ENCODE assay signal across 20 mouse cellular contexts in genomic region chr6:65850221-65850620, GRCm38 (mm10).
DNase-seq lines count a peak whose midpoint lies in the region; ATAC-seq and TF ChIP-seq lines count a peak whose summit lies in the region.
"Had no signal": no experiment of that assay in that cellular context is flagged by ENCODE, and none has a peak within 500 bp of the region (broad histone marks: within the 10 kb centered on the region; RNA-seq: fewer than 3 reads in every experiment).

No protein-coding gene starts in this region.

- no peak overlapping the region for H3K4me2 ChIP-seq in hindbrain, postnatal 0 days (ENCODE audit: low read depth, low read length)
- no peak overlapping the region for H3K4me2 ChIP-seq in midbrain, embryonic 11.5 days
- H3K4me2 ChIP-seq in midbrain, embryonic 13.5 days (replicated peaks), result no peak overlapping the region
- H3K4me2 ChIP-seq: embryonic facial prominence, embryonic 13.5 days; forebrain, embryonic 13.5 days; hindbrain, embryonic 13.5 days had no signal

- ATAC-seq in hindbrain, postnatal 0 days, result no peak
- ATAC-seq in midbrain, embryonic 11.5 days (ENCODE audit: low FRiP score), result no peak
- no peak for ATAC-seq in midbrain, embryonic 13.5 days
- ATAC-seq: forebrain, embryonic 13.5 days had no signal

- WGBS in hindbrain, postnatal 0 days, result 76% methylated on average over 3 of the region's 3 CpGs
- WGBS in hindbrain, embryonic 10.5 days, result 86% methylated on average over 3 of the region's 3 CpGs
- WGBS in midbrain, embryonic 11.5 days, result 87% methylated on average over 3 of the region's 3 CpGs
- 92% methylated on average over 3 of the region's 3 CpGs for WGBS in midbrain, embryonic 13.5 days

- H3K9me3 ChIP-seq in hindbrain, postnatal 0 days (ENCODE audit: low read length), result no peaks in the 10 kb centered on the region
- H3K9me3 ChIP-seq in hindbrain, embryonic 10.5 days, result no peaks in the 10 kb centered on the region
- no peaks in the 10 kb centered on the region for H3K9me3 ChIP-seq in midbrain, embryonic 11.5 days (ENCODE audit: control insufficient read depth, low read length)
- H3K9me3 ChIP-seq in midbrain, embryonic 13.5 days, result no peaks in the 10 kb centered on the region
- H3K9me3 ChIP-seq: embryonic facial prominence, embryonic 13.5 days; forebrain, embryonic 13.5 days; heart, embryonic 10.5 days; hindbrain, embryonic 13.5 days had no signal

- no peaks in the 10 kb centered on the region for H3K36me3 ChIP-seq in hindbrain, postnatal 0 days (ENCODE audit: insufficient read depth, low read length)
- no peaks in the 10 kb centered on the region for H3K36me3 ChIP-seq in hindbrain, embryonic 10.5 days
- no peaks in the 10 kb centered on the region for H3K36me3 ChIP-seq in midbrain, embryonic 11.5 days (ENCODE audit: control insufficient read depth, insufficient read depth, low read length)
- H3K36me3 ChIP-seq in midbrain, embryonic 13.5 days, result no peaks in the 10 kb centered on the region
- H3K36me3 ChIP-seq: embryonic facial prominence, embryonic 13.5 days; heart, embryonic 10.5 days; hindbrain, embryonic 13.5 days had no signal

- H3K27ac ChIP-seq in hindbrain, postnatal 0 days, result no peak overlapping the region
- H3K27ac ChIP-seq in hindbrain, embryonic 10.5 days, result no peak overlapping the region
- H3K27ac ChIP-seq in midbrain, embryonic 11.5 days (ENCODE audit: low read depth, low read length), result no peak overlapping the region
- H3K27ac ChIP-seq in midbrain, embryonic 13.5 days, result no peak overlapping the region
- H3K27ac ChIP-seq: embryonic facial prominence, embryonic 13.5 days; forebrain, embryonic 13.5 days; heart, embryonic 10.5 days; hindbrain, embryonic 13.5 days had no signal

- peak; percentile 19 for DNase-seq in hindbrain, postnatal 0 days (ENCODE audit: low spot score)
- DNase-seq in hindbrain, embryonic 10.5 days (ENCODE audit: low spot score), result no peak
- peak; percentile 10 for DNase-seq in midbrain, embryonic 11.5 days (ENCODE audit: low spot score, missing footprints)
- peak; percentile 47 for DNase-seq in layer of hippocampus, adult 9-11 months
- no peak for DNase-seq in lung, adult 18-20 months
- DNase-seq: adrenal gland, adult 2 months; adrenal gland, postnatal 36 days; cerebellum, adult 18-20 months; cerebellum, adult 9-11 months; cerebellum, postnatal 36 days; gastrocnemius, postnatal 10 days; heart, adult 18-20 months; heart, postnatal 10 days; heart, postnatal 4 days had no signal

- H3K4me3 ChIP-seq in hindbrain, postnatal 0 days (ENCODE audit: low read length), result no peak overlapping the region
- no peak overlapping the region for H3K4me3 ChIP-seq in hindbrain, embryonic 10.5 days
- no peak overlapping the region for H3K4me3 ChIP-seq in midbrain, embryonic 11.5 days (ENCODE audit: low read depth, low read length)
- H3K4me3 ChIP-seq in midbrain, embryonic 13.5 days (replicated peaks), result no peak overlapping the region
- H3K4me3 ChIP-seq: embryonic facial prominence, embryonic 13.5 days; forebrain, embryonic 13.5 days; heart, embryonic 10.5 days; hindbrain, embryonic 13.5 days had no signal

- no peak for TF ChIP-seq CTCF in hindbrain, postnatal 0 days (IDR thresholded peaks at IDR 0.05; ENCODE audit: low read depth)

- H3K27me3 ChIP-seq in hindbrain, postnatal 0 days (ENCODE audit: insufficient read depth, low read length), result no peaks in the 10 kb centered on the region
- no peaks in the 10 kb centered on the region for H3K27me3 ChIP-seq in hindbrain, embryonic 10.5 days (ENCODE audit: insufficient read depth, poor library complexity, severe bottlenecking)
- no peaks in the 10 kb centered on the region for H3K27me3 ChIP-seq in midbrain, embryonic 11.5 days (ENCODE audit: control insufficient read depth, insufficient read depth, low read length)
- no peaks in the 10 kb centered on the region for H3K27me3 ChIP-seq in midbrain, embryonic 13.5 days
- H3K27me3 ChIP-seq: CH12.LX; embryonic facial prominence, embryonic 13.5 days; forebrain, embryonic 13.5 days; hindbrain, embryonic 13.5 days had no signal

- no peaks in the 10 kb centered on the region for H3K4me1 ChIP-seq in hindbrain, postnatal 0 days (ENCODE audit: insufficient read depth, low read length)
- peaks cover 16% of the 10 kb centered on the region for H3K4me1 ChIP-seq in hindbrain, embryonic 10.5 days (replicated peaks)
- no peaks in the 10 kb centered on the region; the same call in 1 of the 2 replicates for H3K4me1 ChIP-seq in midbrain, embryonic 11.5 days (ENCODE audit: control insufficient read depth, insufficient read depth, low read length)
- H3K4me1 ChIP-seq in midbrain, embryonic 13.5 days (replicated peaks), result no peaks in the 10 kb centered on the region; the same call in 1 of the 2 replicates
- H3K4me1 ChIP-seq: heart, embryonic 10.5 days had no signal

- no peak overlapping the region for H3K9ac ChIP-seq in hindbrain, postnatal 0 days (replicated peaks; ENCODE audit: low read length)
- no peak overlapping the region for H3K9ac ChIP-seq in midbrain, embryonic 11.5 days (ENCODE audit: low read length)
- no peak overlapping the region for H3K9ac ChIP-seq in midbrain, embryonic 13.5 days (replicated peaks)
- H3K9ac ChIP-seq: embryonic facial prominence, embryonic 13.5 days; forebrain, embryonic 13.5 days; hindbrain, embryonic 13.5 days had no signal

Comparison
In these comparisons a context has a peak if more than half of its experiments do, and no peak if none do; other contexts are left out.
1. DNase-seq: peak in hindbrain, postnatal 0 days (single experiment), midbrain, embryonic 11.5 days (single experiment) and layer of hippocampus, adult 9-11 months (single experiment); none in hindbrain, embryonic 10.5 days (single experiment) and lung, adult 18-20 months (0 of 2).